11 mouse cellular contexts compared by ENCODE assay signal in genomic region chr4:152547886-152548663, GRCm38 (mm10).
A peak's percentile ranks its signal among the peaks of the same experiment; 100 is the strongest.
DNase-seq lines count a peak whose midpoint lies in the region; ATAC-seq lines count a peak whose summit lies in the region.
"Had no signal": no experiment of that assay in that cellular context is flagged by ENCODE, and none has a peak within 500 bp of the region (broad histone marks: within the 10 kb centered on the region; RNA-seq: fewer than 3 reads in every experiment).

No protein-coding gene starts in this region.

- DNase-seq in heart, adult 18-20 months, result no peak
- peak; percentile 3 for DNase-seq in c-Kit-positive CD71-positive TER-119-negative erythroid progenitor cells, embryonic 14.5 days (ENCODE audit: low read depth)
- no peak for DNase-seq in midbrain, embryonic 10.5 days (ENCODE audit: low spot score)
- no peak for DNase-seq in thymus, postnatal 0 days (ENCODE audit: low spot score)
- no peak for DNase-seq in B cell, adult 2 months
- DNase-seq in lung, adult 18-20 months, result no peak
- DNase-seq: adrenal gland, postnatal 25 days had no signal

- H3K9me3 ChIP-seq in heart, embryonic 16.5 days (replicated peaks; ENCODE audit: control insufficient read depth, low read length), result no peaks in the 10 kb centered on the region
- H3K9me3 ChIP-seq in hindbrain, embryonic 13.5 days, result no peaks in the 10 kb centered on the region
- peaks cover 3% of the 10 kb centered on the region; the same call in 1 of the 2 replicates for H3K9me3 ChIP-seq in midbrain, embryonic 10.5 days (replicated peaks)
- H3K9me3 ChIP-seq: limb, embryonic 15.5 days had no signal

- H3K27me3 ChIP-seq in heart, embryonic 16.5 days (ENCODE audit: control insufficient read depth, insufficient read depth, low read length), result no peaks in the 10 kb centered on the region; the same call in 1 of the 2 replicates
- H3K27me3 ChIP-seq in hindbrain, embryonic 13.5 days, result 0 out of 2 replicates have a peak, but pooled peaks cover under 1% of the 10 kb centered on the region
- H3K27me3 ChIP-seq in midbrain, embryonic 10.5 days (ENCODE audit: low read depth, poor library complexity, severe bottlenecking), result peaks cover 7% of the 10 kb centered on the region; the same call in 1 of the 2 replicates
- H3K27me3 ChIP-seq: CH12.LX had no signal

- H3K4me1 ChIP-seq in heart, embryonic 16.5 days (ENCODE audit: control insufficient read depth, insufficient read depth, low read length), result no peaks in the 10 kb centered on the region
- H3K4me1 ChIP-seq in hindbrain, embryonic 13.5 days (replicated peaks), result peaks cover 46% of the 10 kb centered on the region
- peaks cover 26% of the 10 kb centered on the region for H3K4me1 ChIP-seq in midbrain, embryonic 10.5 days
- H3K4me1 ChIP-seq: limb, embryonic 15.5 days had no signal

- H3K27ac ChIP-seq in heart, embryonic 16.5 days (ENCODE audit: low read length), result no peak overlapping the region
- peak overlapping the region; percentile 85 for H3K27ac ChIP-seq in hindbrain, embryonic 13.5 days
- peak overlapping the region; percentile 77 for H3K27ac ChIP-seq in midbrain, embryonic 10.5 days (replicated peaks)
- H3K27ac ChIP-seq: limb, embryonic 15.5 days had no signal

- no peak overlapping the region for H3K9ac ChIP-seq in heart, embryonic 16.5 days (ENCODE audit: low read length)
- H3K9ac ChIP-seq in hindbrain, embryonic 13.5 days, result peak overlapping the region; percentile 47
- H3K9ac ChIP-seq: limb, embryonic 15.5 days had no signal

- 38% methylated on average over 37 of the region's 37 CpGs for WGBS in heart, embryonic 16.5 days
- 30% methylated on average over 37 of the region's 37 CpGs for WGBS in hindbrain, embryonic 13.5 days
- WGBS in midbrain, embryonic 10.5 days, result 53% methylated on average over 37 of the region's 37 CpGs

- no peak overlapping the region for H3K4me3 ChIP-seq in heart, embryonic 16.5 days (ENCODE audit: low read length)
- H3K4me3 ChIP-seq in hindbrain, embryonic 13.5 days, result no peak overlapping the region
- H3K4me3 ChIP-seq in midbrain, embryonic 10.5 days, result no peak overlapping the region
- H3K4me3 ChIP-seq: limb, embryonic 15.5 days had no signal

- no peak for ATAC-seq in heart, embryonic 16.5 days (replicated peaks; ENCODE audit: extremely low read depth, insufficient read depth, low FRiP score)
- ATAC-seq in hindbrain, embryonic 13.5 days (ENCODE audit: low FRiP score), result peak; percentile 23; the same call in 1 of the 2 replicates

- peak overlapping the region; percentile 29; the same call in 1 of the 2 replicates for H3K4me2 ChIP-seq in heart, embryonic 16.5 days (ENCODE audit: low read depth, low read length)
- peak overlapping the region; percentile 34 for H3K4me2 ChIP-seq in hindbrain, embryonic 13.5 days
- H3K4me2 ChIP-seq: limb, embryonic 15.5 days had no signal

- H3K36me3 ChIP-seq in heart, embryonic 16.5 days (ENCODE audit: control insufficient read depth, insufficient read depth), result no peaks in the 10 kb centered on the region
- peaks cover 7% of the 10 kb centered on the region for H3K36me3 ChIP-seq in hindbrain, embryonic 13.5 days
- H3K36me3 ChIP-seq in midbrain, embryonic 10.5 days, result peaks cover 41% of the 10 kb centered on the region
- H3K36me3 ChIP-seq: limb, embryonic 15.5 days had no signal
